Mouse (Mus musculus) testis, adult 10 weeks (tissue): ENCODE results near the gene Nuak1. TPM values are rescaled to one million over a fixed set of nuclear protein-coding genes. Genes with fewer than 3 reads are reported as not detected.

ENCODE experiments used
- polyA plus RNA-seq: library from polyadenylated mRNA; stranded (reverse); fragments of 350-450 nt; fragmentation: Illumina TruSeq; extraction: RNeasy Lipid Tissue Mini Kit (QIAGEN cat#74804); gene quantifications from one replicate; pipeline ENCODE4 v1.2.3, GENCODE M21; 2014; ENCODE audit warnings: low read depth, low replicate concordance

Nuak1 gene
- 0.45 TPM for polyA plus RNA-seq

DNA sequence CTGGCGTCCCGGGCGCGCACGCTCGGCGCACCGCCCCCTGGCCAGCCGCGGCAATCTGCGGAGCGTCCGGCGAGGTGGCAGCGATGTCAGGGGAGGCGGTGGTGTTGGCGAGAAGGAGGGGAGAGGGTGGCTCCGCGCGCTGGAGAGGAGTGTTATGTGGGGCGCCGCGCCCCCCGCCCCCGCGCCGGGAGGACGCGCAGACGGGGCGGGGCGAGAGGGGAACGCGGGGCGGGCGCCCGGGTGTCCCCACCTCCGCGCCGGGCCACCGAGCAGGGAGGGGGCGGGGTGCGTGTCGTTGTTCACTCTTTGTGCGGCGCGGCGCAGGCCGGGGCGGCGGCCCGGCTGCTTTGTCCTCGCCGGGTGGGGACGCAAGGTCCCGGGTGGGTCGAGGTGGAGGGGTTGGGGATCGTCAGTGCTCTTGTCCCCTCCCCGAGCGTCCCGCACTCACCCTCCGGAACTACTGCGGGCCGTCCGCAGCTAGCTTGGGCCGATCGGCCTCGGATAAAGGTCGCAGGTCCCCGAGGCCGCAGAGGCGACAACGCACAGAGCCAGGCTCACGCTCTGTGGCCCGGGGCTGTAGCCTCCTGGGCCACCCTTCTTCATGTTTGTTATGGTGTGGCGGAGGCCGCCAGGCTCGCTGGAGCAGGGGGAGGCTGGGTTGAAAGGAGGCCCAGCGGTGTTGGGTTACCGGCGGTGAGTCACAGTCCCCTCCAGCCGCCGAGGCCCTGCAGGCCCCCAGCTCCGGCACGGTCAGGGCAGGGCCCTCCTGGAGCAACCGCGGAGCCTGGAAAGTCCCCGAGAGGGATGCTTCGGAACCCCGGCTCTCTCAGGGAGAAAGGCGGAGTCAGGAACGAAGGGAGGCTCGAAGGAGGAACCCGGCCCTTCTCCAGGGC, at the start of gene Nuak1:
TSS of gene Nuak1 (minus strand) at position 57 of the 893 bp plus-strand sequence.

Other genes starting within 250 kb of the Nuak1 start
- 55.3 TPM for gene Ckap4, start 93.5 kb upstream of the Nuak1 start, polyA plus RNA-seq
- gene Tcp11l2, start 136.0 kb upstream of the Nuak1 start, polyA plus RNA-seq = 18.3 TPM
- 10.4 TPM for gene Polr3b, start 181.7 kb upstream of the Nuak1 start, polyA plus RNA-seq